Mouse (Mus musculus) heart, postnatal 36 days (tissue): ENCODE results near the gene Tk2. TPM values are rescaled to one million over a fixed set of nuclear protein-coding genes. Genes with fewer than 3 reads are reported as not detected.
A peak's percentile ranks its signal among the peaks of the same experiment; 100 is the strongest.
"Not testable (repeated sequence)": the region's sequence is repeated elsewhere in the genome, so short reads cannot be mapped to it uniquely, and the experiment has no call there.

Experiments used
- DNase-seq, 2 experiments: peaks; one replicate each; pipeline ENCODE4 v3.0.0; 2021 to 2022
- intact Hi-C: fragments of 180-260 bp; cut with DNase I; formaldehyde crosslinking; loops from one replicate; pipeline ENCODE4 v1.15.1; 2025
- total RNA-seq, 2 experiments: library from RNA; stranded (reverse); gene quantifications; 2 replicates each; pipeline ENCODE4 v1.2.3; 2021

Gene Tk2
- total RNA-seq, result 1 to 10 TPM; 8.0 to 9.2 TPM

- DNase-seq, result peak; percentile 77 to 78
These were observed at the start of gene Tk2 for GRCm38 (mm10) chr8:104248276-104248675. Gene Tk2, minus strand, starts transcription at chr8:104248558.

GRCm38 (mm10) chr8:104294396-104294795 lies 46.0 kb upstream of the Tk2 start:
- intact Hi-C loops, result no loop called here
- no peak for DNase-seq

More at GRCm38 (mm10) chr8:104248276-104248675, at the start of gene Tk2:
- intact Hi-C loops, result no loop called here

DNA sequence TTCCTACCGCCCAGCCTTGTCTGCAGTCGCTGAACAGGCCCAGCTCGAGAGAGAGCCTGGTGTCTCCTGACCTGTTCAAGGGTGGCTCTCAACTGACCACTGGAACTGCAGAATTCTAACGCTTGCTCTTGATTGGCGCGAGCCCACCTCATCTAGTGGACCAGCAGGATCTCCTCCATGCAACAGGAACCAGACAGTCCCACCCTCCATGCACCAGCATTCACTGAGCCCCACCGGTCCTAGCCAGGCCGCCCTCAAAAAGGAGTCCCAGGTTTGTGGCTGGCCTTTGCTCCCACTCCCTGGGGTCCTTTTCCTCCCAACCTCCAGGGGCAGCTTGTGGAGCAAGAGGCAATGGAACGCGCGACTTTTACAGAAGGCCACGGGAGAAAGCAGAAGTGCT lies 44.7 kb upstream of the Tk2 start, which contains the start of gene Cmtm2a:
TSS of gene Cmtm2a (minus strand) at position 101 of the 400 bp plus-strand sequence.
- intact Hi-C loops, result not testable (repeated sequence)

DNA sequence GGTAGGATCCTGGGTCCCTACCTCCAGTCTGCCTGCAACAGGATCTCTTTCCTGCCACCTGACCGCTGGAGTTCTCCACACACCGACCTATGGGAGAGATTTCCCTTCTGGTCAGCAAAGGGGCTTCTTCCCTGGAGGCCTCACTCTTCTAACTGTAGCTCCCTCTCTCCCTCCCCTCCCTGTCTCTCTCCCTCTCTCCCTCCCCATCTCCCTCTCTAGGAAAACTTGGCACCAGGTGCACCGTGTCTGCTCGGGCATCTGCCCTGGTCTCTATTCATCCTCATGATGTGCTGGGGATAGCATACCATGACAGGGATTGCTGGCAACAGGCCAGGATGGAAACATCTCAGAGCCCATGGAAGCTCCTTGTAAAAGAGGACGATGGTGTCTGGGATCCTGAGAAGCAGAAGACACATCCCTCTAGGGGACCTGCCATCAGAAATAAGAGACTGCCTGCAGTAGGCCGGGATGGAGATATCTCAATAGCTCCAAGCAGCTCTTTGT lies 20.6 kb upstream of the Tk2 start:
- intact Hi-C loops, result no loop called here
- no peak for DNase-seq

More for the DNA sequence above, 44.7 kb upstream of the Tk2 start, which contains the start of gene Cmtm2a:
- DNase-seq, result not testable (repeated sequence)

GRCm38 (mm10) chr8:104268368-104268767 lies 20.0 kb upstream of the Tk2 start:
- intact Hi-C loops, result no loop called here
- no peak for DNase-seq

- DNase-seq, intact Hi-C loops: not testable (repeated sequence)
These were observed 16.0 kb upstream of the Tk2 start for GRCm38 (mm10) chr8:104264271-104264935.

- intact Hi-C loops, DNase-seq: not testable (repeated sequence)
These were observed 13.4 kb upstream of the Tk2 start for GRCm38 (mm10) chr8:104261802-104262201.

- peak in 1 of 2 experiments; percentile 20 for DNase-seq
- intact Hi-C loops, result loop anchor here (5.0 kb wide), 3 partner anchors 49 to 319 kb away; partner anchors contain the start of gene Dync1li2
These were observed 4.7 kb upstream of the Tk2 start for GRCm38 (mm10) chr8:104253016-104253415.

DNA sequence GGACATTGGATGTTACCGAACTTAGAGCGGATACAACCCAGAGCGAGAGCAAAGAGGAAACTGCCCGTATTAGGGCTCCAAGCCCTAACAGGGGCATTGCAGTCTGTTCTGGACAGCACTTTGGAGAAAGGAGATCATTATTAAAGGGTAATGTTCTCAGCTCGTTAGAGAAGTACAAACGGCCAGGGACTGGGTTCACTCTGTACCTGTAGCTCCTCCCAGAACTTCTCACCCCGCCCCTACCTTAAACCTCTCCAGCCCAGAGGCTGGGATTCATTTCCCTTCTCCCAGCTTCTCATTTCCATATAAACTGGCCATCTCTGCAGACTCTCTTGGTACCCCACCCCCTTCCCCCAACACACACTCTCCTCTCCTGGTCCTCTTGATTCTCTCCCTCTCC lies 3.1 kb upstream of the Tk2 start:
- DNase-seq, result no peak
- intact Hi-C loops, result loop anchor here (2.0 to 5.0 kb wide), 4 partner anchors 51 to 321 kb away; partner anchors contain the start of gene Dync1li2

DNA sequence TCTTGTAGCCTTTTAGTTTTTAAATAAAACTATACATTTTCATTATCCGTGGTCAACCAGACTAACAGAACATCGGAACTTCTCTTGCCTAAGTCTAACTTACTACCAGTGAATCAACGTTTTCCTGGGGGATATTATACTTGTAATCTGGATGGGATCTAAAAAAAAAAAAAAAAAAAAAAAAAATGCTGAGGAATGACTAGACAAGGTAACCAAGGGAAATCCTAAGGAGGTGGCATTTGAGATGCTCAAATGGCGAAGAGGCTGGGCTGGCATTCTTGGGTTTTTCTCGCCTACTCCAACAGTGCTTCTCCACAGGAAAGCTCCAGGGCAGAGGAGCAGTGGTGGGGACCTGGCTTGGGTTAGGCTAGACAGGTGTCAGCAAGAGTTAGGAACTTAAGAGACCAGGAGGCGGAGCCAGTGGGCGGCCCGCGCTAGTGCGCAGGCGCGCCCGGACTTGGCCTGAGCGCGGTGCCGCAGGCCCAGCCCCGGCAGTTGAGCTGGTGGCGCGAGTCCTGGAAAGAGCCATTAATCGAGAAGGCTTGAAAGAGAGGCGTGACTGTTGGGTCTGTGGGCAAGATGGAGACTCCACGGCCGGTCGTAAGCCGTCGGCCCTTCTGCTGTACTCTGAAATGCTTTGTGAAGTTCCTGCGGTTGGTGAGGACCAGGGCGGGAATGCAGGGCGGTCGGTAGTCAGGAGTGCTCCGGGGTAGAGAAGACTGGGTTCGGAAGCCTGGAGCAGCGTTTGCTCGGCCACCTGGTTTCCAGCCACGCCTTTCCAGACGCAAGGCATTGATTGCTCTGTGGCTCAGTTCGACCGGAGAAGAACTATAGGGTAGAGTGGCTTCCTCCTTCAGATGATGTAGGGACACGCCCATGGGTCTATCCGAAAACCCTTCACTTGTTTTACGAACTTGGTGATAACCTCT lies 2.3 kb upstream of the Tk2 start, which contains the start of gene Cklf:
TSS of gene Cklf (plus strand) at position 423 of the 929 bp plus-strand sequence.
- DNase-seq, result peak; percentile 87 to 89
- intact Hi-C loops, result loop anchor here (2.0 to 5.0 kb wide), 4 partner anchors 52 to 322 kb away; partner anchors contain the start of gene Dync1li2

DNA sequence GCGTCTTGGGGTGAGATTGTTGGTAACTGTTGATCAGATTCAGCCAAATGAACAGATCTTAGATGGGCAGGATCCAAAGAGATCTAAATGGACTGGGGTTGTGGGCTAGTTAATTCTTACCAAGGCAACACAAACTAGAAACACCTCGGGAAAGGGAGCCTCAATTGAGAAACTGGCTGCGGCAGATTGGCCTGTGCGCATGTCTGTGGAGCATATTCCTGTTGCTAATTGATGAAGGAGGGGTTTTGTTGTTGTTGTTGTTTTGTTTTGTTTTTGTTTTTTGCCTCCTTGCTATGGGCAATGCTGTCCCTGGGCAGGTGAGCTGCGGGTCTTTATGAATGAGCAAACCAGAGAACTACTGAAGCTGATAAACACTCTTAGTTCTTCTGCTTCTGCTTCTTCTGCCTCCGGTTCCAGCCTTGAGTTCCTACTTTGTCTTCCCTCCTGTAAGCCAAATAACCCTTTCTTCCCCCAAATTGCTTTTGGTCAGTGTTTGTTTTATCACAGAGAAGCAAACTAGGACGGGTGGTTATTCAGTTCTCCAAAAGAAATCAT lies 1.2 kb upstream of the Tk2 start:
- DNase-seq, result no peak
- intact Hi-C loops, result no loop called here

DNA sequence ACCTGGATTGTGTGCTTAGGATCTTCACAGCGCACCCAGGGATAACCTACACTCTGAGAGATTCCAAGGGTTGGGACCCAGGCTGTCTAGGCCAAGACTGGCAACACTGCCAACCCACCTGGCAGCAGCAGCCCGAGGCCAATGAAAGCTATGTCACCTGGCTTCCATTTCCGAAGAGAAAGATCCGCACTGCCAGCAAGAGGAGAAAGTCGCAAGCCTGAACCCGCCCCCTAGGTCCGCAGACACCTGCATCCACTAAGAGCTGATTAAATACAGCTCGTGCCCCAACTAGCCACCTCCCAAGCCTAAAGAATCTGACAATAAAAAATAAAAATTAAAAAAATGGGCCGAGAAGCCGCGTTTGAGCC lies 466 bp downstream of the Tk2 start:
- intact Hi-C loops, result no loop called here
- no peak for DNase-seq

- peak; percentile 30 to 32 for DNase-seq
These were observed 1.1 kb downstream of the Tk2 start for GRCm38 (mm10) chr8:104247054-104247907.

GRCm38 (mm10) chr8:104246621-104247020 lies 1.7 kb downstream of the Tk2 start:
- no peak for DNase-seq
- intact Hi-C loops, result no loop called here

More at GRCm38 (mm10) chr8:104247054-104247907, 1.1 kb downstream of the Tk2 start:
- intact Hi-C loops, result no loop called here

DNA sequence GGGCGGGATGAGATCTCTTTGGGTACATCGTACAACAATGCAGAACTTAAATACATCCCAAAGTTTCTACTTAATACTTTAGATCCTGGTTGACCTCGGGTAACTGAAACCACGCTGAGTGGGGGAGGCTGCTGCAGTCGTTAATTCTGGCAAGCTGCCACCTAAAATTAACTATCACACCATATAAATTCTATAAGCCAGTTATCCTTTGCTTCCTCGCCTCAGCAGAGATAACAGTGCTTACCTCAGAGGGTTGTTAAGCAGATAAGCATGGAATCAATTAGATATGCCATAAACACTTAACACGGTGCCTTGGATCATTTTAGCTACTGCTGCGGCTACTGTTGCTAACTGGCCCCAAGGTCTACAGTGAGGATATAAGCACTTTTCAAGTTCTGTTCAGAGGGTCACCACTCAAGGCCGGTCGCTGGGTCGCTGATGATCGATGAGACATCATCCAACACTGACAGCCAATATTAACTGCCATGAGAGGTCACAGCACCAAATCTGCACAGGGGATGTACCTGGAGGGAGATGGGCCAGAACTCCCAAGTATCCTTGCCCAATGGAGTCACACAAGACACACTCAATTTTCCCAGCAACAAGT lies 6.2 kb downstream of the Tk2 start:
- no peak for DNase-seq
- intact Hi-C loops, result no loop called here

DNA sequence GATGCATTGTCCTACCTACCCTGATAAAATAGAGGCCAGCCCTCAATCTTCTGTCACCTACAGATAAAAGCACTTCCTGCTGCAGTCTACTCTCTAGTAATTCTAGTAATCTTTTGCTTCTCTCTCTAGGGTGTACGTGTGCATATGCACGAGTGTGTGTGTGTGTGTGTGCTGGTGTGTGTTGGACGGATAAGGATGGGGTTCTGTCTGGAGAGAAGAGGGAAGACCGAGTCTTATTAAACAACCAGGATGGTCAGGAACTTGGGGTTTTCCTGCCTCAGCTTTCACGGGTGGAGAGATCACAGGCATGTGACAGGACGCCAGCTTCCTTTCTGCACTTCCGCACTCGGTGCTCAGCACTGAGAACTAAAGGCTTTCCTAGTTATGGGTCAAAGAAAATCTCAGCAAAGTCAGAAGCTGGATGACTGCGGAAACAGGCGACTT lies 8.9 kb downstream of the Tk2 start:
- intact Hi-C loops, result no loop called here

GRCm38 (mm10) chr8:104234573-104234972 lies 13.8 kb downstream of the Tk2 start:
- DNase-seq, result no peak
- intact Hi-C loops, result no loop called here

More for the DNA sequence above, 8.9 kb downstream of the Tk2 start:
- DNase-seq, result no peak

DNA sequence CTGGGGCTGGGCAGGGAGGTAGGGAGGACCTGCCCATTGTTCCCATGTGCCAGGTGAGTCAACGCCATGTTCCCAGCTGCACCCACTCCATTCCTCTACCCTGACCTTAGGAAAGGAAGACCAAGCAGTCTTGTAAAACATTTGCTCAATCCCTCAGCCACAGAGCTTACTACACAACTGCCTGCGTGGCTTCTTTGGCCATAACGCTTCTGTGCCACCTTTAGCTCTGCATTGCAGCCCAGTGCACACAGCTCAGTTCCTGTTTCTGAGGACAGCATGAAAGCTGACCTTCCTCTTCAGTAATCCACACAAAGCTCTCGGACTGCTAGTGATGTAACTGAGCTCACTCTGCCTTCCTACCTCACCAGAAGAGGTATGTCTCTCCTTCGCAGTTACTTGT lies 15.4 kb downstream of the Tk2 start:
- intact Hi-C loops, result no loop called here
- DNase-seq, result no peak

GRCm38 (mm10) chr8:104232039-104232438 lies 16.3 kb downstream of the Tk2 start:
- intact Hi-C loops, result no loop called here
- DNase-seq, result no peak
